Mouse (Mus musculus) adrenal gland, adult 18-20 months (tissue): ENCODE results near the gene Fbxl15. TPM values are rescaled to one million over a fixed set of nuclear protein-coding genes. Genes with fewer than 3 reads are reported as not detected.
A peak's percentile ranks its signal among the peaks of the same experiment; 100 is the strongest.

Experiments
- DNase-seq, 2 experiments: peaks; one replicate each; pipeline ENCODE4 v3.0.0; 2021 to 2022; ENCODE audit warnings: low spot score in 2 of 2
- total RNA-seq, 2 experiments: library from RNA; stranded (reverse); gene quantifications; 1 replicate in 1 of 2; 2 replicates in 1 of 2; pipeline ENCODE4 v1.2.3; 2021

Gene Fbxl15
- total RNA-seq, 2 experiments from 2014 or later: 8.8 to 10.3 TPM

- no peak for DNase-seq
Observed at GRCm38 (mm10) chr19:46339287-46339971, 11.4 kb downstream of the Fbxl15 start.

- DNase-seq: no peak
Observed at GRCm38 (mm10) chr19:46344710-46345419, 16.9 kb downstream of the Fbxl15 start.

- no peak for DNase-seq
Observed at GRCm38 (mm10) chr19:46347146-46347545, 19.2 kb downstream of the Fbxl15 start.

GRCm38 (mm10) chr19:46347936-46348668 lies 20.1 kb downstream of the Fbxl15 start:
- no peak for DNase-seq

GRCm38 (mm10) chr19:46348761-46349458 lies 20.9 kb downstream of the Fbxl15 start:
- DNase-seq: peak; percentile 75 to 76

- DNase-seq: no peak
Observed at GRCm38 (mm10) chr19:46349550-46349949, 21.6 kb downstream of the Fbxl15 start.

- DNase-seq: no peak
Observed at GRCm38 (mm10) chr19:46350168-46350932, 22.4 kb downstream of the Fbxl15 start, which contains the start of gene 2310034G01Rik. 2310034G01Rik (minus strand) TSS chr19:46350302.

- DNase-seq: peak; percentile 78 to 84
Observed at GRCm38 (mm10) chr19:46356701-46357138, 28.7 kb downstream of the Fbxl15 start.

- no peak for DNase-seq
Observed at GRCm38 (mm10) chr19:46357344-46358280, 29.6 kb downstream of the Fbxl15 start.

GRCm38 (mm10) chr19:46358381-46358780 lies 30.4 kb downstream of the Fbxl15 start:
- no peak for DNase-seq

- DNase-seq: no peak
Observed at GRCm38 (mm10) chr19:46362104-46362503, 34.1 kb downstream of the Fbxl15 start.

GRCm38 (mm10) chr19:46363294-46364009 lies 35.5 kb downstream of the Fbxl15 start:
- no peak for DNase-seq

GRCm38 (mm10) chr19:46367798-46368590 lies 40.0 kb downstream of the Fbxl15 start:
- DNase-seq: no peak

GRCm38 (mm10) chr19:46369204-46369603 lies 41.2 kb downstream of the Fbxl15 start:
- peak; percentile 48 to 51 for DNase-seq

GRCm38 (mm10) chr19:46374477-46375088 lies 46.6 kb downstream of the Fbxl15 start:
- DNase-seq: no peak

GRCm38 (mm10) chr19:46375489-46375888 lies 47.5 kb downstream of the Fbxl15 start:
- no peak for DNase-seq

- no peak for DNase-seq
Observed at GRCm38 (mm10) chr19:46375891-46376290, 47.9 kb downstream of the Fbxl15 start.
